Mouse (Mus musculus): Measurements from ENCODE around the gene Lpp.

DNA sequence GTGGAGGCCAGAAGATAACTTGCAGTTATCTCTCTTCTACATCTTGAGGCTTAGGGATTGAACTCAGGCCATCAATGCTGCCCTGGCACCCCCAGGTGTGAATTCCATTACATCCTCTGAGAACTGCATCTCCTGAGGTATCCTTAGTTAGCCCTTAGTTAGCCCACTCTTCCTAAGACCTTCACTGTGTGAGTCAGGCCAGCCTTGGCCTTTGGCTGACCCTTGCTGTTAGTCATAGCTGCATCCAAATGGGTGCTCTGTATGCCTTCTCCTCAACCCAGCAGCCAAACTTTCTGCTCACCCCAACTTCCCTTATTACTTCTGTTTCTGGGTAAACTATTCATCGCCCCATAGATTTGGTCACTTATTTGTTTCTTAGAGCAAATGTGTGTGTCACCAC, 31.6 kb upstream of the Lpp start:
- no peak for TF ChIP-seq CTCF (IDR thresholded peaks at IDR 0.05; ENCODE audit: borderline replicate concordance, insufficient read depth, low read depth, low read length)
- TF ChIP-seq POLR2A (IDR thresholded peaks at IDR 0.05; ENCODE audit: borderline replicate concordance, insufficient read depth, low read length), result no peak

Data from cerebellum, adult 2 months (tissue).